Mouse (Mus musculus) liver (tissue): Measurements from ENCODE around the gene Ppara.
A peak's percentile ranks its signal among the peaks of the same experiment; 100 is the strongest.

Experiments used
- DNase-seq: peaks from one replicate; pipeline ENCODE4 v3.0.0-alpha.2; 2020; ENCODE audit warnings: mixed read lengths

Ppara gene

GRCm38 (mm10) chr15:85730027-85730426 lies 4.8 kb upstream of the Ppara start:
- no peak for DNase-seq

GRCm38 (mm10) chr15:85731885-85732603 lies 2.7 kb upstream of the Ppara start:
- DNase-seq = no peak

- no peak for DNase-seq
Observed at GRCm38 (mm10) chr15:85732604-85732968, 2.2 kb upstream of the Ppara start.

GRCm38 (mm10) chr15:85733686-85734085 lies 1.1 kb upstream of the Ppara start:
- no peak for DNase-seq

GRCm38 (mm10) chr15:85734148-85734547 lies 635 bp upstream of the Ppara start:
- no peak for DNase-seq

- peak; percentile 87 for DNase-seq
Observed at GRCm38 (mm10) chr15:85735063-85735835, 466 bp downstream of the Ppara start.

- no peak for DNase-seq
Observed at GRCm38 (mm10) chr15:85735836-85736190, 1.0 kb downstream of the Ppara start.

- DNase-seq = no peak
Observed at GRCm38 (mm10) chr15:85736506-85736905, 1.7 kb downstream of the Ppara start.

- no peak for DNase-seq
Observed at GRCm38 (mm10) chr15:85738416-85738815, 3.6 kb downstream of the Ppara start.

GRCm38 (mm10) chr15:85738939-85739338 lies 4.2 kb downstream of the Ppara start:
- DNase-seq = no peak

GRCm38 (mm10) chr15:85742608-85743007 lies 7.8 kb downstream of the Ppara start:
- no peak for DNase-seq

GRCm38 (mm10) chr15:85743946-85744345 lies 9.2 kb downstream of the Ppara start:
- no peak for DNase-seq

- no peak for DNase-seq
Observed at GRCm38 (mm10) chr15:85746178-85746577, 11.4 kb downstream of the Ppara start.

- DNase-seq = no peak
Observed at GRCm38 (mm10) chr15:85746671-85747070, 11.9 kb downstream of the Ppara start.

- DNase-seq = no peak
Observed at GRCm38 (mm10) chr15:85747951-85748350, 13.2 kb downstream of the Ppara start.

- no peak for DNase-seq
Observed at GRCm38 (mm10) chr15:85748466-85748865, 13.7 kb downstream of the Ppara start.

GRCm38 (mm10) chr15:85749141-85749540 lies 14.4 kb downstream of the Ppara start:
- DNase-seq = no peak

- no peak for DNase-seq
Observed at GRCm38 (mm10) chr15:85750115-85750514, 15.3 kb downstream of the Ppara start.

GRCm38 (mm10) chr15:85752655-85753054 lies 17.9 kb downstream of the Ppara start:
- DNase-seq = no peak

GRCm38 (mm10) chr15:85754033-85754650 lies 19.4 kb downstream of the Ppara start:
- no peak for DNase-seq

- DNase-seq = no peak
Observed at GRCm38 (mm10) chr15:85755214-85755613, 20.4 kb downstream of the Ppara start.

- DNase-seq = no peak
Observed at GRCm38 (mm10) chr15:85756611-85757010, 21.8 kb downstream of the Ppara start.

GRCm38 (mm10) chr15:85757768-85758167 lies 23.0 kb downstream of the Ppara start:
- DNase-seq = no peak

- DNase-seq = no peak
Observed at GRCm38 (mm10) chr15:85762761-85763160, 28.0 kb downstream of the Ppara start.
